Mouse (Mus musculus) thymus, adult 2 months (tissue): ENCODE results near the gene Cacna1d.

ENCODE experiments used
- CTCF ChIP-seq: fragments of 200-500 bp; IDR thresholded peaks from 2 replicates; pipeline ENCODE4 v1.5.1; 2012; ENCODE audit warnings: mild to moderate bottlenecking, control low read depth, low read length, moderate library complexity, borderline replicate concordance; ENCODE audit not compliant: control insufficient read depth, poor library complexity, insufficient read depth; ENCODE audit errors: extremely low read depth
- POLR2A ChIP-seq: fragments of 200-500 bp; IDR thresholded peaks from 2 replicates; pipeline ENCODE4 v1.6.1; 2012; ENCODE audit warnings: mild to moderate bottlenecking, low read length, control low read depth, moderate library complexity; ENCODE audit not compliant: control insufficient read depth, poor library complexity, insufficient read depth; ENCODE audit errors: extremely low read depth

DNA sequence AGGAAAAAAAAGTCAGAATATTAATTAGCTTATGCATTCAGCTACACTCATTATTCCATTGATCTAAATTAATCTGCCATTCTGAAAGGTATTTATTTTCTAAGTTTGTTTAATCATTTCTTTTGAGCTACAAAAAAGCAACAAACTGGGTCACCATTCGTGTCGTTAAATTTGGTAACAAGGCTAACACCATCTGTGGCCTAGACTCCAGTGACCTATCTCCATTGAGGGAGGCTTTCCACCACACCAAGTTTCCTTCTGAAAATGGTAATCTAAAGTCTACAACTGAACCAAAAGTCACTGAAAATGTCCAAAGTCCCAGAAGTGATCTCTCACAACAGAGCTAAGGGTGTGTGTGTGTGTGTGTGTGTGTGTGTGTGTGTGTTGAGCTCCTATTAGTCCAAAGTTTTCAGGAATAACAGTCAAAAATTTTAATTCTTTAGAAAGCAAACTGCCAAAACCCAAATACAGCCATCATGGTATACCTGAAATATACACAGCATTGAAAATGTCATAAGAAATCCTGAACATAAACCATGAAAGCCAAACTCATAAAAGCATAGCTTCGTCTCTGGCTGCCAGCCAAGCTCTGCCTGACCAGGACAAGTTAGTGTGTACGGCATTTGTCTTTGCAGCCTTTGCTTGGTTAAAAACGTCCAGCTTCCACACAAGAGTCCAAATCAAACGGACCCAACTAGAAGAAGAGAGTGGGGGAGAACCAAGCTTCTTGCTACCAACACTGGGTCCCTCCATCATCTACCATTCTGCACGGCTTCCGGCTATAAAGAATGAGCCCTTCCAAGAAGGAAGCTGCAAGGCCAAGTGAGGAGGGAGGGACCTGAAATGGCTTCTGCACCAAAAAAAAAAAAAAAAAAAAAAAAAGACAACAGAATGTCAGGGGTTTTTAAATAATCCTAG, 146.0 kb downstream of the Cacna1d start:
- TF ChIP-seq CTCF (no peak), POLR2A (no peak)
